Mouse (Mus musculus): ENCODE data around the gene Gan. TPM values are rescaled to one million over a fixed set of nuclear protein-coding genes. Genes with fewer than 3 reads are reported as not detected.
A peak's percentile ranks its signal among the peaks of the same experiment; 100 is the strongest.

The Gan gene
- polyA plus RNA-seq, 1 experiment from 2014 or later = 2.2 TPM

DNA sequence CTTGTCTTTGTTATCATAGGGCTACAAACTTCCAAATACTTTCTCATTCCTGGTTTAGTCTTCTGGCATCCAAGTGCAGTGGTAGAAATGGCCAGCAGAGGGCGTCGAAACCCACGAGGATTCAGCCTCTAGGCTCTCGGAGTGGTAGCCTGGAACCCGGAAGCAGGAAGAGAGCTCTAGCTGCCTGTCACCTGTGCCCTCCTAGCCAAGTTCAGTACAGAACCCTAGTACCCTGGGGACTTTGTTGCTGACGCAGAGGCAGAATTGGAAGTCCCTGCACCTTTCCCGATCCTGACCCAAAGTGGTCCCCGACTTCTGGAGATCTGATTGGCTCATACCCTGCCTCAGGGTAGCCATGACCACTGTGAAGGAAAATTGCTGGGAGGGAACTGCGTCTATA lies 66.7 kb downstream of the Gan start:
- H3K4me1 ChIP-seq (ENCODE audit: control insufficient read depth, insufficient read depth, low read length) = no peaks in the 10 kb centered on the region
- DNase-seq (ENCODE audit: low spot score, missing footprints) (peak; percentile 99), ATAC-seq (ENCODE audit: low FRiP score) (peak; percentile 87)
- no peaks in the 10 kb centered on the region for H3K9me3 ChIP-seq (ENCODE audit: control insufficient read depth, low read length)
- H3K9ac ChIP-seq (ENCODE audit: low read length) = no peak overlapping the region
- no peak overlapping the region for H3K27ac ChIP-seq (ENCODE audit: low read depth, low read length)
- peak overlapping the region; percentile 9 for H3K4me3 ChIP-seq (ENCODE audit: low read depth, low read length)
- no peaks in the 10 kb centered on the region for H3K27me3 ChIP-seq (ENCODE audit: control insufficient read depth, insufficient read depth, low read length)
- no peaks in the 10 kb centered on the region for H3K36me3 ChIP-seq (ENCODE audit: control insufficient read depth, insufficient read depth, low read length)
- peak overlapping the region; percentile 30 for H3K4me2 ChIP-seq
- WGBS = 14% methylated on average over 9 of the region's 9 CpGs

- no peak overlapping the region for H3K4me2 ChIP-seq
- no peaks in the 10 kb centered on the region for H3K9me3 ChIP-seq (ENCODE audit: control insufficient read depth, low read length)
- DNase-seq (ENCODE audit: low spot score, missing footprints) = no peak
- H3K9ac ChIP-seq (ENCODE audit: low read length) = no peak overlapping the region
- no peak overlapping the region for H3K4me3 ChIP-seq (ENCODE audit: low read depth, low read length)
- 88% methylated on average over 12 of the region's 12 CpGs for WGBS
- H3K4me1 ChIP-seq (ENCODE audit: control insufficient read depth, insufficient read depth, low read length) = no peaks in the 10 kb centered on the region
- H3K27me3 ChIP-seq (ENCODE audit: control insufficient read depth, insufficient read depth, low read length) = no peaks in the 10 kb centered on the region
- no peak for ATAC-seq (ENCODE audit: low FRiP score)
- H3K27ac ChIP-seq (ENCODE audit: low read depth, low read length) = no peak overlapping the region
- H3K36me3 ChIP-seq (ENCODE audit: control insufficient read depth, insufficient read depth, low read length) = no peaks in the 10 kb centered on the region
Observed at GRCm38 (mm10) chr8:117226306-117226705, 68.4 kb downstream of the Gan start.

DNA sequence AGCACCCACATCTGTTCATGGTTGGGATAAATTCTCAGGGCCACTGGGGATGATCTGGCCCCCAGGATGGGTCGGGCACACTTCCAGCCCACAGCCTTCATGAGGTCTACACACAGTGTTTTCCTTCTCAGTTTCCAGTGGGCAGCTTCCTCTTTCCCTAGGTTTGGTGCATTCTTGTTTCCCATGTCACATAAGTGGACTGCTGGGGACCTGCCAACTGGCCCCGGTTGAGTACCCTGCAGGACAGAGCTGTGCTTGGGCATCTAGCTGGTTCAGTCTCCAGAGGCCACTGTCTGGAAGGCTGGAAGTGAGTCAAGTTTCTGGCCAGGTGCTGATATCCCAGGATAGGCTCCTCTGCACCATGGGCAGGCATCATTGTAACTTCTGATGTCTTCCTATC lies 69.4 kb downstream of the Gan start:
- Histone ChIP-seq H3K27ac (ENCODE audit: low read depth, low read length) (no peak overlapping the region), H3K4me1 (ENCODE audit: control insufficient read depth, insufficient read depth, low read length) (no peaks in the 10 kb centered on the region), H3K4me2 (no peak overlapping the region), H3K27me3 (ENCODE audit: control insufficient read depth, insufficient read depth, low read length) (no peaks in the 10 kb centered on the region), H3K9me3 (ENCODE audit: control insufficient read depth, low read length) (no peaks in the 10 kb centered on the region), H3K36me3 (ENCODE audit: control insufficient read depth, insufficient read depth, low read length) (no peaks in the 10 kb centered on the region), H3K4me3 (ENCODE audit: low read depth, low read length) (no peak overlapping the region), H3K9ac (ENCODE audit: low read length) (no peak overlapping the region)
- no peak for ATAC-seq (ENCODE audit: low FRiP score)
- WGBS = 85% methylated on average over 2 of the region's 2 CpGs
- peak; percentile 75 for DNase-seq (ENCODE audit: low spot score, missing footprints)

GRCm38 (mm10) chr8:117233199-117233598 lies 75.3 kb downstream of the Gan start:
- Histone ChIP-seq H3K4me2 (no peak overlapping the region), H3K27ac (ENCODE audit: low read depth, low read length) (no peak overlapping the region), H3K4me1 (ENCODE audit: control insufficient read depth, insufficient read depth, low read length) (no peaks in the 10 kb centered on the region), H3K9me3 (ENCODE audit: control insufficient read depth, low read length) (no peaks in the 10 kb centered on the region), H3K4me3 (ENCODE audit: low read depth, low read length) (no peak overlapping the region), H3K9ac (ENCODE audit: low read length) (no peak overlapping the region), H3K36me3 (ENCODE audit: control insufficient read depth, insufficient read depth, low read length) (no peaks in the 10 kb centered on the region), H3K27me3 (ENCODE audit: control insufficient read depth, insufficient read depth, low read length) (no peaks in the 10 kb centered on the region)
- DNase-seq (ENCODE audit: low spot score, missing footprints) = no peak
- no peak for ATAC-seq (ENCODE audit: low FRiP score)
- WGBS = 85% methylated on average over 7 of the region's 7 CpGs

- H3K36me3 ChIP-seq (ENCODE audit: control insufficient read depth, insufficient read depth, low read length) = no peaks in the 10 kb centered on the region
- WGBS = 93% methylated on average over 4 of the region's 4 CpGs
- no peak overlapping the region for H3K9ac ChIP-seq (ENCODE audit: low read length)
- H3K27ac ChIP-seq (ENCODE audit: low read depth, low read length) = no peak overlapping the region
- H3K27me3 ChIP-seq (ENCODE audit: control insufficient read depth, insufficient read depth, low read length) = no peaks in the 10 kb centered on the region
- H3K4me3 ChIP-seq (ENCODE audit: low read depth, low read length) = no peak overlapping the region
- H3K9me3 ChIP-seq (ENCODE audit: control insufficient read depth, low read length) = no peaks in the 10 kb centered on the region
- ATAC-seq (ENCODE audit: low FRiP score) (no peak), DNase-seq (ENCODE audit: low spot score, missing footprints) (no peak)
- H3K4me2 ChIP-seq = no peak overlapping the region
- H3K4me1 ChIP-seq (ENCODE audit: control insufficient read depth, insufficient read depth, low read length) = no peaks in the 10 kb centered on the region
Observed at GRCm38 (mm10) chr8:117236531-117236930, 78.6 kb downstream of the Gan start.

- H3K4me2 ChIP-seq = no peak overlapping the region
- DNase-seq (ENCODE audit: low spot score, missing footprints) = no peak
- H3K4me3 ChIP-seq (ENCODE audit: low read depth, low read length) = no peak overlapping the region
- no peak for ATAC-seq (ENCODE audit: low FRiP score)
- no peak overlapping the region for H3K9ac ChIP-seq (ENCODE audit: low read length)
- H3K4me1 ChIP-seq (ENCODE audit: control insufficient read depth, insufficient read depth, low read length) = no peaks in the 10 kb centered on the region
- no peaks in the 10 kb centered on the region for H3K27me3 ChIP-seq (ENCODE audit: control insufficient read depth, insufficient read depth, low read length)
- 90% methylated on average over 5 of the region's 5 CpGs for WGBS
- H3K27ac ChIP-seq (ENCODE audit: low read depth, low read length) = no peak overlapping the region
- H3K36me3 ChIP-seq (ENCODE audit: control insufficient read depth, insufficient read depth, low read length) = no peaks in the 10 kb centered on the region
- H3K9me3 ChIP-seq (ENCODE audit: control insufficient read depth, low read length) = no peaks in the 10 kb centered on the region
Observed at GRCm38 (mm10) chr8:117240326-117240725, 82.4 kb downstream of the Gan start.

DNA sequence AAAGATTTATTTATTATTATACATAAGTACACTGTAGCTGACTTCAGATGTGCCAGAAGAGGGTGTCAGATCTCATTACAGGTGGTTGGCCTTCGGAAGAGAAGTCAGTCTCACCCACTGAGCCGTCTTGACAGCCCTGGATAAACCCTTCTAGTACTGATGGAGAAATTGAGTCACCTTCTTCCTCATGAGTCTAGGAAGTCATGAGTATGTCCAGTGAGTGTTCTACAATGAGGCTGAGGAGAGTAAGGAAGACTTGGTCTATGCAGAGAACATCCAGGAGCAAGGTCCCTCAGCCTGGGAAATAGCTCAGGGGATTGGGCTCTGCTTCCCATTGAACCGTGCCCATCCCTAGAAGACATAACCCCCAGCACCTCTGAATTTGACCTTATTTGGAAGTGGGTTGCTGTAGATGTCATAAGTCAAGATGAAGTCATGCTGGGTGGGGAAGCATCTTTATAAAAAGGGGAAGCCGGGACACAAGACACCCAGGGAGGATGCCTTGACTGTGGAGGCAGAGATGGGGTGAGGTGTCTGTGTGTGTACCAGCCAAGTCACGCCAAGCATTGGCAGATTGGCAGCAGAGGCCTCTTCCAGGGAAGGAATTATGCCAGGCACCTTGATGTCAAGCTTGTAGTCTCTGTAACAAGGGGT lies 83.0 kb downstream of the Gan start:
- Histone ChIP-seq H3K4me1 (ENCODE audit: control insufficient read depth, insufficient read depth, low read length) (no peaks in the 10 kb centered on the region), H3K27me3 (ENCODE audit: control insufficient read depth, insufficient read depth, low read length) (no peaks in the 10 kb centered on the region), H3K4me3 (ENCODE audit: low read depth, low read length) (no peak overlapping the region), H3K27ac (ENCODE audit: low read depth, low read length) (no peak overlapping the region), H3K4me2 (no peak overlapping the region), H3K9ac (ENCODE audit: low read length) (no peak overlapping the region), H3K9me3 (ENCODE audit: control insufficient read depth, low read length) (no peaks in the 10 kb centered on the region), H3K36me3 (ENCODE audit: control insufficient read depth, insufficient read depth, low read length) (no peaks in the 10 kb centered on the region)
- no peak for ATAC-seq (ENCODE audit: low FRiP score)
- WGBS = 84% methylated on average over 5 of the region's 5 CpGs
- DNase-seq (ENCODE audit: low spot score, missing footprints) = no peak

DNA sequence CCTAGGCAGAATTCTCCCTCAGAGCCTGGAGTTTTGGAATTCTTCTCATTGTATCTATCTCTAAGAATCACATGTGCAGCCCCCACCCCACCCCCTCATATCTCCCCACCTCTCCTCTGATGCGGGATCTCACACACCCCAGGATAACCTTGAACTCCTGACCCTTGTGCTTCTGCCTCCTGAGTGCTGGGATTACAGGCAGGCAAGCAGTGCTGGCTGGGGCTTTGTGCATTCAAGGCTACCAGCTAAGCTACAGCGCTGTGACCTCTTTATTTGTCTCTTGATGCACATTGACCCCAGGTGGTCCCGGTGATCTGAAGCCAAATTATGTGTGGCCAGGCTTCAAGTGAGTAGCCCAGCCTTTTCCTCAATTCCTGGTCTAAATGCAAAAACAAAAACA lies 83.9 kb downstream of the Gan start:
- no peaks in the 10 kb centered on the region for H3K27me3 ChIP-seq (ENCODE audit: control insufficient read depth, insufficient read depth, low read length)
- H3K9me3 ChIP-seq (ENCODE audit: control insufficient read depth, low read length) = no peaks in the 10 kb centered on the region
- no peaks in the 10 kb centered on the region for H3K4me1 ChIP-seq (ENCODE audit: control insufficient read depth, insufficient read depth, low read length)
- no peak overlapping the region for H3K4me2 ChIP-seq
- H3K9ac ChIP-seq (ENCODE audit: low read length) = no peak overlapping the region
- H3K4me3 ChIP-seq (ENCODE audit: low read depth, low read length) = no peak overlapping the region
- ATAC-seq (ENCODE audit: low FRiP score) (0 out of 2 replicates have a peak, but pooled peaks have one; percentile 24), DNase-seq (ENCODE audit: low spot score, missing footprints) (no peak)
- H3K27ac ChIP-seq (ENCODE audit: low read depth, low read length) = no peak overlapping the region
- no peaks in the 10 kb centered on the region for H3K36me3 ChIP-seq (ENCODE audit: control insufficient read depth, insufficient read depth, low read length)
- WGBS = 23% methylated on average over 3 of the region's 3 CpGs

- ATAC-seq (ENCODE audit: low FRiP score) (no peak), DNase-seq (ENCODE audit: low spot score, missing footprints) (no peak)
- 78% methylated on average over 6 of the region's 6 CpGs for WGBS
- H3K4me2 ChIP-seq = no peak overlapping the region
- no peak overlapping the region for H3K27ac ChIP-seq (ENCODE audit: low read depth, low read length)
- H3K4me3 ChIP-seq (ENCODE audit: low read depth, low read length) = no peak overlapping the region
- no peak overlapping the region for H3K9ac ChIP-seq (ENCODE audit: low read length)
- no peaks in the 10 kb centered on the region for H3K36me3 ChIP-seq (ENCODE audit: control insufficient read depth, insufficient read depth, low read length)
- H3K4me1 ChIP-seq (ENCODE audit: control insufficient read depth, insufficient read depth, low read length) = no peaks in the 10 kb centered on the region
- no peaks in the 10 kb centered on the region for H3K27me3 ChIP-seq (ENCODE audit: control insufficient read depth, insufficient read depth, low read length)
- H3K9me3 ChIP-seq (ENCODE audit: control insufficient read depth, low read length) = no peaks in the 10 kb centered on the region
Observed at GRCm38 (mm10) chr8:117242286-117242685, 84.4 kb downstream of the Gan start.
